Mouse (Mus musculus): ENCODE measurements around the gene Adprhl1.

The Adprhl1 gene

GRCm38 (mm10) chr8:13174811-13175210 lies 79.2 kb downstream of the Adprhl1 start:
- DNase-seq (ENCODE audit: low read depth, low spot score) = no peak
- no peaks in the 10 kb centered on the region for H3K27me3 ChIP-seq (ENCODE audit: control insufficient read depth, insufficient read depth, low read length, poor library complexity, severe bottlenecking)
- peaks cover 14% of the 10 kb centered on the region for H3K36me3 ChIP-seq (ENCODE audit: control insufficient read depth, insufficient read depth, low read length, poor library complexity, severe bottlenecking)

DNA sequence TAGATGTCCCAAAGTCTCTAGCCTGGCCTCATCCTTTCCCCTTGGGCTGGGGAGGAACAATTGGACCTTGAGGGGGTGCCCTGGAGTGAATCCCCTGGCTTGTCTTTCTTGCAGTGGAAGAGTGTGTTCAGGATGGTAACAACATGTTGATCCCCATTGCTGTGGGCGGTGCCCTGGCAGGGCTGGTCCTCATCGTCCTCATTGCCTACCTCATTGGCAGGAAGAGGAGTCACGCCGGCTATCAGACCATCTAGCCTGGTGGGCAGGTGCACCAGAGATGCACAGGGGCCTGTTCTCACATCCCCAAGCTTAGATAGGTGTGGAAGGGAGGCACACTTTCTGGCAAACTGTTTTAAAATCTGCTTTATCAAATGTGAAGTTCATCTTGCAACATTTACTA lies 79.7 kb downstream of the Adprhl1 start:
- Histone ChIP-seq H3K27me3 (ENCODE audit: control insufficient read depth, insufficient read depth, low read length, poor library complexity, severe bottlenecking) (no peaks in the 10 kb centered on the region), H3K36me3 (ENCODE audit: control insufficient read depth, insufficient read depth, low read length, poor library complexity, severe bottlenecking) (peaks cover 15% of the 10 kb centered on the region)
- DNase-seq (ENCODE audit: low read depth, low spot score) = no peak
